Mouse (Mus musculus) heart, embryonic 14.5 days (tissue): ENCODE measurements at regions not wholly inside any gene's neighbourhood (a gene's known extent, or its start where the extent isn't known, plus 50 kb on each side); places are given as distances from the start of the nearest gene placed in this dataset.

ENCODE experiments used
- ATAC-seq: fragments of 200-750 bp; cut with Nextera tagmentation; 2 replicates; pipeline ENCODE4 v1.8.0; 2017; ENCODE audit warnings: low read depth, moderate TSS enrichment; ENCODE audit not compliant: insufficient number of reproducible peaks, insufficient read depth, low FRiP score
- H3K27ac ChIP-seq, 2 experiments: fragments of 200-500 bp in 1 of 2; fragments of 300-500 bp in 1 of 2; sonication (generic) in 1 of 2; replicated peaks in 1 of 2; 2 replicates each; pipeline ENCODE4 v1.5.1; 2012 to 2014; ENCODE audit warnings: low read depth in 2 of 2, low read length in 2 of 2, control low read depth in 1 of 2, mild to moderate bottlenecking in 1 of 2, mixed read lengths in 1 of 2; ENCODE audit not compliant: control insufficient read depth in 1 of 2, insufficient read depth in 1 of 2
- H3K27me3 ChIP-seq: fragments of 300-500 bp; sonication (generic); 2 replicates; pipeline ENCODE4 v1.6.1; 2014; ENCODE audit warnings: mild to moderate bottlenecking, low read length, control low read depth; ENCODE audit not compliant: control insufficient read depth, insufficient read depth
- H3K36me3 ChIP-seq: fragments of 300-500 bp; sonication (generic); 2 replicates; pipeline ENCODE4 v1.6.1; 2014; ENCODE audit warnings: mild to moderate bottlenecking, control low read depth, low read length, mixed read lengths; ENCODE audit not compliant: control insufficient read depth, insufficient read depth
- H3K4me1 ChIP-seq, 2 experiments: fragments of 200-500 bp in 1 of 2; fragments of 300-500 bp in 1 of 2; sonication (generic) in 1 of 2; 2 replicates each; pipeline ENCODE4 v1.6.1; 2012 to 2014; ENCODE audit warnings: low read length in 2 of 2, control low read depth in 1 of 2, mixed read lengths in 1 of 2; ENCODE audit not compliant: control insufficient read depth in 2 of 2, insufficient read depth in 2 of 2
- H3K4me2 ChIP-seq: fragments of 300-500 bp; sonication (generic); 2 replicates; pipeline ENCODE4 v1.6.1; 2014; ENCODE audit warnings: mild to moderate bottlenecking, low read length
- H3K4me3 ChIP-seq, 2 experiments: fragments of 200-500 bp in 1 of 2; fragments of 300-500 bp in 1 of 2; sonication (generic) in 1 of 2; 2 replicates each; pipeline ENCODE4 v1.5.1; 2012 to 2014; ENCODE audit warnings: low read length in 2 of 2, mild to moderate bottlenecking in 2 of 2, control low read depth in 1 of 2, low read depth in 1 of 2, moderate library complexity in 1 of 2; ENCODE audit not compliant: control insufficient read depth in 1 of 2, insufficient read depth in 1 of 2
- H3K9ac ChIP-seq: fragments of 300-500 bp; sonication (generic); 2 replicates; pipeline ENCODE4 v1.6.1; 2014; ENCODE audit warnings: mild to moderate bottlenecking, low read length
- H3K9me3 ChIP-seq: fragments of 300-500 bp; sonication (generic); 2 replicates; pipeline ENCODE4 v1.6.1; 2016; ENCODE audit warnings: low read length, control low read depth; ENCODE audit not compliant: control insufficient read depth
- WGBS: fragments of 180-500 bp; shearing (Covaris S2); extraction: QIAGEN DNeasy Blood & Tissue Kit; methylation state at CpG from one replicate; pipeline ENCODE4 v1.1.7; 2014; 5-methylcytosine and 5-hydroxymethylcytosine counted together

GRCm38 (mm10) chr15:63648142-63648989 is 196.6 kb downstream of the Gsdmc2 start:
- no peaks in the 10 kb centered on the region for H3K27me3 ChIP-seq
- no peaks in the 10 kb centered on the region; a peak in 1 of 4 replicates for H3K4me1 ChIP-seq
- no peak overlapping the region for H3K4me2 ChIP-seq
- no peak overlapping the region for H3K9ac ChIP-seq
- WGBS: 78% methylated on average over 12 of the region's 12 CpGs
- H3K9me3 ChIP-seq: no peaks in the 10 kb centered on the region
- ATAC-seq: no peak
- H3K36me3 ChIP-seq: no peaks in the 10 kb centered on the region
- H3K27ac ChIP-seq: no peak overlapping the region
- no peak overlapping the region for H3K4me3 ChIP-seq

- Histone ChIP-seq H3K4me1 (no peaks in the 10 kb centered on the region), H3K27me3 (no peaks in the 10 kb centered on the region), H3K4me2 (no peak overlapping the region), H3K9ac (no peak overlapping the region), H3K4me3 (no peak overlapping the region), H3K9me3 (no peaks in the 10 kb centered on the region), H3K27ac (no peak overlapping the region), H3K36me3 (no peaks in the 10 kb centered on the region)
- ATAC-seq: no peak
These were observed 220.2 kb downstream of the Gsdmc2 start for GRCm38 (mm10) chr15:63624814-63625213.

- no peak for ATAC-seq
- H3K9ac ChIP-seq: no peak overlapping the region
- no peaks in the 10 kb centered on the region for H3K36me3 ChIP-seq
- H3K9me3 ChIP-seq: no peaks in the 10 kb centered on the region
- H3K4me3 ChIP-seq: no peak overlapping the region
- WGBS: 80% methylated on average over 2 of the region's 2 CpGs
- no peak overlapping the region for H3K4me2 ChIP-seq
- no peaks in the 10 kb centered on the region for H3K4me1 ChIP-seq
- H3K27ac ChIP-seq: no peak overlapping the region
- no peaks in the 10 kb centered on the region for H3K27me3 ChIP-seq
These were observed 220.7 kb downstream of the Gsdmc2 start for GRCm38 (mm10) chr15:63624249-63624648.

- no peak for ATAC-seq
- Histone ChIP-seq H3K27ac (peak overlapping the region; percentile 32 to 44; a peak in 3 of 4 replicates), H3K4me3 (no peak overlapping the region), H3K36me3 (no peaks in the 10 kb centered on the region), H3K9ac (no peak overlapping the region; the same call in 1 of the 2 replicates), H3K27me3 (no peaks in the 10 kb centered on the region), H3K9me3 (no peaks in the 10 kb centered on the region), H3K4me1 (peaks cover 5 to 9% of the 10 kb centered on the region in 2 experiments), H3K4me2 (peak overlapping the region; percentile 29)
- WGBS: 20% methylated on average over 8 of the region's 8 CpGs
These were observed 228.3 kb downstream of the Gsdmc2 start for GRCm38 (mm10) chr15:63616506-63617208.

GRCm38 (mm10) chr15:63614191-63614590 is 230.8 kb downstream of the Gsdmc2 start:
- ATAC-seq: no peak
- Histone ChIP-seq H3K4me3 (no peak overlapping the region), H3K4me2 (no peak overlapping the region), H3K36me3 (no peaks in the 10 kb centered on the region), H3K27me3 (no peaks in the 10 kb centered on the region), H3K27ac (no peak overlapping the region), H3K9me3 (no peaks in the 10 kb centered on the region), H3K4me1 (peaks cover 5 to 9% of the 10 kb centered on the region in 2 experiments), H3K9ac (no peak overlapping the region)
- WGBS: 84% methylated on average over 2 of the region's 2 CpGs

- 83% methylated on average over 1 of the region's 1 CpGs for WGBS
- no peak overlapping the region for H3K4me3 ChIP-seq
- H3K4me2 ChIP-seq: no peak overlapping the region
- peaks cover 5 to 9% of the 10 kb centered on the region in 2 experiments for H3K4me1 ChIP-seq
- no peak overlapping the region for H3K27ac ChIP-seq
- no peaks in the 10 kb centered on the region for H3K9me3 ChIP-seq
- no peaks in the 10 kb centered on the region for H3K36me3 ChIP-seq
- H3K9ac ChIP-seq: no peak overlapping the region
- no peaks in the 10 kb centered on the region for H3K27me3 ChIP-seq
- ATAC-seq: no peak
These were observed 231.9 kb downstream of the Gsdmc2 start for GRCm38 (mm10) chr15:63613120-63613519.

- Histone ChIP-seq H3K27ac (no peak overlapping the region), H3K27me3 (no peaks in the 10 kb centered on the region), H3K9ac (no peak overlapping the region), H3K4me1 (no peaks in the 10 kb centered on the region), H3K9me3 (no peaks in the 10 kb centered on the region), H3K4me3 (no peak overlapping the region), H3K36me3 (no peaks in the 10 kb centered on the region), H3K4me2 (no peak overlapping the region)
- ATAC-seq: no peak
- WGBS: 92% methylated on average over 3 of the region's 3 CpGs
These were observed 233.8 kb downstream of the Gsdmc2 start for GRCm38 (mm10) chr15:63611161-63611560.
